Mouse (Mus musculus) liver, embryonic 15.5 days (tissue): ENCODE results near the gene Acnat1. TPM values are rescaled to one million over a fixed set of nuclear protein-coding genes. Genes with fewer than 3 reads are reported as not detected.
"Not testable (repeated sequence)": the region's sequence is repeated elsewhere in the genome, so short reads cannot be mapped to it uniquely, and the experiment has no call there.

Experiments used
- ATAC-seq: fragments of 200-750 bp; cut with Nextera tagmentation; 2 replicates; pipeline ENCODE4 v1.8.0; 2017; ENCODE audit warnings: moderate number of reproducible peaks, mild to moderate bottlenecking, moderate library complexity; ENCODE audit not compliant: insufficient read depth
- H3K27ac ChIP-seq: fragments of 300-500 bp; sonication (generic); replicated peaks from 2 replicates; pipeline ENCODE4 v1.5.1; 2015; ENCODE audit warnings: mild to moderate bottlenecking, inconsistent platforms
- H3K27me3 ChIP-seq: fragments of 300-500 bp; sonication (generic); 2 replicates; pipeline ENCODE4 v1.6.1; 2015; ENCODE audit warnings: mild to moderate bottlenecking, inconsistent platforms
- H3K36me3 ChIP-seq: fragments of 300-500 bp; sonication (generic); replicated peaks from 2 replicates; pipeline ENCODE4 v1.6.1; 2015; ENCODE audit warnings: moderate library complexity, mild to moderate bottlenecking, inconsistent platforms
- H3K4me1 ChIP-seq: fragments of 300-500 bp; sonication (generic); replicated peaks from 2 replicates; pipeline ENCODE4 v1.6.1; 2015; ENCODE audit warnings: inconsistent platforms
- H3K4me2 ChIP-seq: fragments of 300-500 bp; sonication (generic); 2 replicates; pipeline ENCODE4 v1.6.1; 2015; ENCODE audit warnings: moderate library complexity, mild to moderate bottlenecking, inconsistent platforms
- H3K4me3 ChIP-seq: fragments of 300-500 bp; sonication (generic); replicated peaks from 2 replicates; pipeline ENCODE4 v1.5.1; 2015; ENCODE audit warnings: mild to moderate bottlenecking, inconsistent platforms
- H3K9ac ChIP-seq: fragments of 300-500 bp; sonication (generic); 2 replicates; pipeline ENCODE4 v1.6.1; 2015; ENCODE audit warnings: moderate library complexity, mild to moderate bottlenecking, inconsistent platforms
- H3K9me3 ChIP-seq: fragments of 300-500 bp; sonication (generic); replicated peaks from 2 replicates; pipeline ENCODE4 v1.6.1; 2016; ENCODE audit warnings: inconsistent platforms
- WGBS: fragments of 180-500 bp; shearing (Covaris S2); methylation state at CpG from one replicate; pipeline ENCODE4 v1.1.7; 2015; ENCODE audit warnings: mixed read lengths; ENCODE audit not compliant: insufficient replicate concordance; 5-methylcytosine and 5-hydroxymethylcytosine counted together
- polyA plus RNA-seq: library from polyadenylated mRNA; unstranded; fragments of >200 nt; fragmentation: Nextera tagmentation; extraction: Ambion mirVana; gene quantifications from 2 replicates; pipeline ENCODE4 v1.2.1, GENCODE M21; 2015

Acnat1 gene
- polyA plus RNA-seq, 1 experiment from 2014 or later: 0.93 TPM

GRCm38 (mm10) chr4:49451848-49452551 is 21.7 kb downstream of the Acnat1 start:
- Histone ChIP-seq H3K36me3 (no peaks in the 10 kb centered on the region), H3K27me3 (no peaks in the 10 kb centered on the region), H3K4me3 (no peak overlapping the region), H3K4me1 (peaks cover 21% of the 10 kb centered on the region), H3K27ac (peak overlapping the region; percentile 73), H3K9me3 (no peaks in the 10 kb centered on the region), H3K4me2 (no peak overlapping the region), H3K9ac (no peak overlapping the region)
- ATAC-seq: 0 out of 2 replicates have a peak, but pooled peaks have one; percentile 42
- WGBS: 47% methylated on average over 1 of the region's 1 CpGs

GRCm38 (mm10) chr4:49451133-49451847 is 22.4 kb downstream of the Acnat1 start:
- peak; percentile 77 for ATAC-seq
- Histone ChIP-seq H3K4me1 (peaks cover 21% of the 10 kb centered on the region), H3K27ac (peak overlapping the region; percentile 73)
- WGBS: 61% methylated on average over 1 of the region's 1 CpGs
- not testable (repeated sequence) for H3K36me3 ChIP-seq, H3K4me3 ChIP-seq, H3K4me2 ChIP-seq, H3K9me3 ChIP-seq, H3K9ac ChIP-seq, H3K27me3 ChIP-seq

- 63% methylated on average over 3 of the region's 3 CpGs for WGBS
- ATAC-seq, H3K36me3 ChIP-seq, H3K9me3 ChIP-seq, H3K4me2 ChIP-seq, H3K27ac ChIP-seq, H3K9ac ChIP-seq, H3K27me3 ChIP-seq, H3K4me1 ChIP-seq, H3K4me3 ChIP-seq: not testable (repeated sequence)
These were observed 36.7 kb downstream of the Acnat1 start for GRCm38 (mm10) chr4:49436968-49437367.

GRCm38 (mm10) chr4:49410151-49410550 is 63.6 kb downstream of the Acnat1 start:
- ATAC-seq, H3K9me3 ChIP-seq: not testable (repeated sequence)

GRCm38 (mm10) chr4:49407957-49408356 is 65.8 kb downstream of the Acnat1 start, which contains the start of gene Acnat2:
Gene Acnat2 (minus strand): TSS chr4:49408151.
- not testable (repeated sequence) for H3K4me3 ChIP-seq, ATAC-seq, H3K4me1 ChIP-seq, H3K36me3 ChIP-seq, H3K9me3 ChIP-seq, H3K27me3 ChIP-seq, H3K27ac ChIP-seq, H3K4me2 ChIP-seq, H3K9ac ChIP-seq
- WGBS: 60% methylated on average over 5 of the region's 5 CpGs

More at GRCm38 (mm10) chr4:49410151-49410550, 63.6 kb downstream of the Acnat1 start:
- not testable (repeated sequence) for H3K4me2 ChIP-seq, H3K27me3 ChIP-seq, H3K9ac ChIP-seq, H3K27ac ChIP-seq, H3K4me3 ChIP-seq, H3K4me1 ChIP-seq, H3K36me3 ChIP-seq
- WGBS: 63% methylated on average over 2 of the region's 2 CpGs

Other genes with a start within 250 kb of the Acnat1 start
- gene Acnat2, start 65.8 kb downstream of the Acnat1 start, polyA plus RNA-seq: 0.30 and 0.76 TPM in 2 replicates
- gene Baat, start 32.6 kb upstream of the Acnat1 start, polyA plus RNA-seq: 1.5 and 2.2 TPM in 2 replicates
- gene Mrpl50, start 47.2 kb upstream of the Acnat1 start, polyA plus RNA-seq: 50.6 and 51.5 TPM in 2 replicates
- gene Zfp189, start 47.3 kb upstream of the Acnat1 start, polyA plus RNA-seq: 3.1 and 3.3 TPM in 2 replicates
- 338 and 390 TPM in 2 replicates for gene Aldob, start 75.6 kb upstream of the Acnat1 start, polyA plus RNA-seq
- 6.7 and 7.2 TPM in 2 replicates for gene Tmem246, start 124.0 kb upstream of the Acnat1 start, polyA plus RNA-seq
- gene Rnf20, start 158.1 kb upstream of the Acnat1 start, polyA plus RNA-seq: 14.1 and 14.2 TPM in 2 replicates
- not detected in 2 replicates for gene Ppp3r2, start 208.1 kb upstream of the Acnat1 start, polyA plus RNA-seq